Mouse (Mus musculus) neural tube, embryonic 10.5 days (tissue): ENCODE measurements around the gene Pcgf6.
A peak's percentile ranks its signal among the peaks of the same experiment; 100 is the strongest.
"Not testable (repeated sequence)": the region's sequence is repeated elsewhere in the genome, so short reads cannot be mapped to it uniquely, and the experiment has no call there.

Experiments
- DNase-seq: peaks from one replicate; pipeline ENCODE4 v3.0.0-alpha.2; 2017; ENCODE audit warnings: low spot score; ENCODE audit errors: extremely low spot score

Gene Pcgf6

DNA sequence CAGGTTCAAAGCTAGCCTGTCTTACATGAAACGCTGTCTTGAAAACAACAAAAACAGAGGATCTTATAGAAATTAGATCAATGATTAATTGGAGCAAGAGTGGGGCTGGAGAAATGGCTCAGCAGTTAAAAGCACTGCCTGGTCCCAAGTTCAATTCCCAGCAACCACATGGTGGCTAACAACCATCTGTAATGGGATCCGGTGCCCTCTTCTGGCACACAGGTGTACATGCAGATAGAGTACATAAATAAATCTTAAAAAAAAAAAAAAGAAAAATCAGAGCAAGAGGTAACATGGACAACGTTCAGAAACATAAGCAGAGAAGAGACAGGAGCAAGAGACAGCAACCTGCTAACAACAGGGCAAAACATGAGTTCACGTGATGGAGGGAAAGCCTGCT, 24.2 kb downstream of the Pcgf6 start:
- no peak for DNase-seq

DNA sequence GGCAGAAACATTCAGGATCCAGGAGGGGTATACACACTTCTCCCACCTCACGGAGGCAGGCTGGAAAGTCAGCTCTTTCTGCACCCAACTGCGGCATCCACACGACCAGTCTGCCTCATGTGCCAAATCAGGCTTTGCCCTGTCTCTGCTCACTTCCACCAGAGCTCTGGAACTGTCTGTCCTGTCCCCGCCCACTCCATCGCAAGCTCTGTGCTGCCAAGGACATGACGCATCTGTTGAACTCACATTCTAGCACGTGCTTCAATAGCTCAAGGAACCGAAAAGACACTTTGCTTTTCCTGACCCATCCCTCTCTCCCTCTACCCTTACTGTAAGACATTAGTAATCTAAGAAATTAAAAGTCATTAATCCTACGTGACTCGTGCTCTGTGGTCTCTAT, 25.8 kb downstream of the Pcgf6 start:
- no peak for DNase-seq

DNA sequence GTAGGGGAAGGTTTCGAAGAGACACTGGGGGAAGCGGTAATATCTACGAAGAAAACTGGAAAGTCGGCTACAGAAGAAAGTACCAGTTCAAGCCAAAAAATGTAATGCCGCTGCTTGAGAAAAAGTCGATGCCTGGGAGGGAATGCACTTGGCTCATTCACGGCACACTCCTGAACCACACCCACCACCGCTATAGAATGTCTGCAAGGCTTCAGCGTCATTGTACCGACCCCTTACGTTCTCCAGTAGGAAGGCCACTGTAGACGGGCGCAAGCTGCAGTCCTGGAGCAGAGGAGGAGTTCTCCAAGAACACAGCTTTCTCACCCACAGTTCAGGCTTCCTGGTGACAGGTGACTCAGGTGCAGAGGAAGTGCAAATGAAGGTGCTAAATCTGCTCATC, 27.2 kb downstream of the Pcgf6 start:
- DNase-seq, result no peak

DNA sequence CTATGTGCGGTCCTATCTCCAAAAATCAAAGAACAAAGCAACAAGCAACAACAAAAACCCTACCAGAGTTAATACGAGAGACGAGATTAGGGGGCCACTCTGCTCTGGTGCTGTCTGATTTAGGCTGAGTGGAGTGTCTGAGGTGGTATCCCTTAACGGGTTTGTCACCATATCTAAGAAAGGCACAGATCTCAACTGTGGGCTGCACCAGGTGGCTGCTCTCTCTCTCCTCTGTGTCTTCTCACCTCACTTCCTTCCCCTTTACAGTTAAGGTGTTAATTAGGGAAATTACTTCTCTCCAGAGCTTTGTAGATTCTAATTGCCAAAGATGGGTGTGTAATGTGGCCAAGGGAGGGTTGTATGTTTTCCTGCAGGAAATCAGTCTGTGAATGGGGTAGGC, 28.0 kb downstream of the Pcgf6 start:
- no peak for DNase-seq

DNA sequence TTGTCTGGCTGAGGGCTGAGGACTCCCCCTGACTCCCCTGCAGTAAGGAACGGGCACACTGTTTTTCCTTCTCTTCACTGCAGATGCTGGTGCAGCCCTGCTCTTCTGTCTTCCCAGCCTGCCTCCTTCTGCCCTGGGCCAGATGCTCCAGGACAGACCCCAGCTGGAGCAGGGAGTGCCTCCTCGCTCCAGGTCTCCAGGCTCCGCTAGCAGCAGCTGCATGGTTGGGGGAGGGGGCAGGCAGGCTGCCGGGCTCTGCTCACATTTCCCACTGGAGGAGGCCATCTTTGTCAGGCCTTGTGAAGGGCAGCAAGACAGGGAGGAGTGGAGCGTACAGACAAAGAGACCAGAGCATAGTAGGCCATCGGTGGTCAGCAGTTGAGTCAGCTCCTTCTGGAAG, 31.4 kb downstream of the Pcgf6 start:
- peak; percentile 54 for DNase-seq

DNA sequence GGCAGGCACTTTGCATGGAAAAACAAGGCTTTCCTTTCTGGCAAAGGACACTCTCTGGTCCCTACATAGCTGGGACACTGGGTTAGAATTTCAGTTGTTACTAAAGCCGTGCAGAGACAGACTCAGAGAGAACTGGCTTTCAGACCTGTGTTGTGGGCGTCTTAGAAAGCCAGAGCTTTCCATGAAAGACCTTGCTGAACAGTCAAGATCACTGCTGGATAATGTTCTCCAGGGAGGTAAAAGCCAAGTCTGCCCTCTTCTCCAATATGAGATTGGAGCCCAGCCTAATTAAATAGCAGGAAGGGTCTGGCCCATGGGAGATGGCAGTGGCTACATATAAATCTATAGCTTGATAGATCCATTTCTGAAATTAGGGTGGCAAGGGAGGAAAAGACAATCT, 32.4 kb downstream of the Pcgf6 start:
- no peak for DNase-seq

DNA sequence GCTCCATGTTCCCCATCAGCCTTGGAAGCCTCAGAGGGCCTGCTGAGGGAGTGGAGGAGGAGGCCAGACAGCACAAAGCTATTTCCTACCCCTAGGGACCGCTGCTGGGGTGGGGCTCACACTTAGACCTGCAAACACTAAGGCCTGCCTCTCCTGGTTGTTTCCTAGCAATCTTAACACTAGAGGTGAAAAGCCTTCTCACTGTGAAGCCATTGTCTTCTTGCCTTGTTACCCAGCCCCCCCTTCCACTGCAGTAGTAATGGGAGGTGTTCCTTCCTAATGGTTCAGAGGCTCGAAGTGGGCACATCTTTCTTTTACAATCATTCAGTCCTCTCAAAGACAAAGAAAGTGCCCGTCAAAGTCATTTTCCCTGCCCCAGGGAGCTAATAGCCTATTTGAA, 32.9 kb downstream of the Pcgf6 start:
- DNase-seq, result no peak

DNA sequence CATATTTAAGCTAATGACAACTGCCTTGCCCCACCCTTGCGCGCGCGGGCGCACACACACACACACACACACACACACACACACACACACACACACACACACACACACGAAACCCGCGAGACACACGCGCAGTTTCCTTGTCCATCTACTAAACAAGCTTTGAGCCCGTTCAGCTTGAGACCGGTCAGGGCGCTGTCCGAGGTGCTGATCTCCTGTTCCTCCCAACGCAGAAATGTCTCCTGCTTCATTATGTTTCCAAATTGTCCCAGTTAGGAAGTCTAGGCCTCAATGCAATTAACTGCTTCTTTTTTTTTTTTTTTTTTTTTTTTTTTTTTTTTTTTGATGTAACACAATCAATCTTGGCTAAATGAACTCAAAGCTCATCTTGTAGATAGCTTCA, 34.2 kb downstream of the Pcgf6 start:
- DNase-seq, result peak; percentile 87

DNA sequence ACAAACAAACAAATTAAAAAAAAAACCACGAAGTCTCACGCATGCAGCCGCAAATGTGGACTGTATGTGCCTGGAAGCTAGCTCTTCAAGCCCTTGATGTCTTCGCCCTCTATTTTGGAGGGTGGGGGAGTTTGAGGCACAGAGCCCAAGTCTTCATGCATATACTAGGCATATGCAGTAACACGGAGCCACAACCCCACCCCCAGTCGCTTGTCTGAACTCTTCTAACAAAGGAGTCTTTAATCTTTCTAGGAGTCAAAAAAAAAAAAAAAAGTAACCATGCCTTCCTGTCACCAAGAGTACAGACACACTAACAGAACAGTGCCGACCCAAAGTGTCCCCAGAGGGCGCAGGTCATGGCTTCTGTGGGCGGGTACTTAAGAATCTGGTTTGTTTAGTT, 34.7 kb downstream of the Pcgf6 start:
- DNase-seq, result no peak

DNA sequence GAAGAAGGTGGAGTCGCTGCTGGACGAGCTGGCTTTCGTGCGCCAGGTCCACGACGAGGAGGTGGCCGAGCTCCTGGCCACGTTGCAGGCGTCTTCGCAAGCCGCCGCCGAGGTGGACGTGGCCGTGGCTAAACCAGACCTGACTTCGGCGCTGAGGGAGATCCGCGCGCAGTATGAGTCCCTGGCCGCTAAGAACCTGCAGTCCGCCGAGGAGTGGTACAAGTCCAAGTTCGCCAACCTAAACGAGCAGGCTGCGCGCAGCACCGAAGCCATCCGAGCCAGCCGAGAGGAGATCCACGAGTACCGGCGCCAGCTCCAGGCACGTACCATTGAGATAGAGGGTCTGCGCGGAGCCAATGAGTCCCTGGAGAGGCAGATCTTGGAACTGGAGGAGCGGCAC, 35.3 kb downstream of the Pcgf6 start:
- peak; percentile 52 for DNase-seq

DNA sequence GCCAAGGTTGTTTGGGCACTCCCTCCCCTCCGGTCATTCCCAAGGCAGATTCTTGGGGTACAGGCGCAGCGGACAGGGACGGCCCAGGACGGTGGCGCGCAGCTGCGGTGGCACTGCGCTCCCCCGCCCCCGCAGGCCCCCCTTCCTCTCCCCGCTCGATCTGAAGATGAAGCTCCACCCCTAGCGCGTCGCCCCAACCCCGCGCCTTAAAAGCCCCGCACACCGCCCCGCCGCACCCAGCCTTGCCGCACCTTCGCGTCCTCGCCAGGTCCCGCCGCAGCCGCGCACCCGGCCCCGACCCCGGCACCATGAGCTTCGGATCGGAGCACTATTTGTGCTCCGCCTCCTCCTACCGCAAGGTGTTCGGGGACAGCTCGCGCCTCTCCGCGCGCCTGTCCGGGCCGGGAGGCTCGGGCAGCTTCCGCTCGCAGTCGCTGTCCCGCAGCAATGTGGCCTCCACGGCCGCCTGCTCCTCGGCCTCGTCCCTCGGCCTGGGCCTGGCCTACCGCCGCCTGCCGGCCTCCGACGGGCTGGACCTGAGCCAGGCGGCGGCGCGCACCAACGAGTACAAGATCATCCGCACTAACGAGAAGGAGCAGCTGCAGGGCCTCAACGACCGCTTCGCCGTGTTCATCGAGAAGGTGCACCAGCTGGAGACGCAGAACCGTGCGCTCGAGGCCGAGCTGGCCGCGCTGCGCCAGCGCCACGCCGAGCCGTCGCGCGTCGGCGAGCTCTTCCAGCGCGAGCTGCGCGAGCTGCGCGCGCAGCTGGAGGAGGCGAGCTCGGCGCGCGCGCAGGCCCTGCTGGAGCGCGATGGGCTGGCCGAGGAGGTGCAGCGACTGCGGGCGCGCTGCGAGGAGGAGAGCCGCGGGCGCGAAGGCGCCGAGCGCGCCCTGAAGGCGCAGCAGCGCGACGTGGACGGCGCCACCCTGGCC, 36.0 kb downstream of the Pcgf6 start, which contains the start of the genes Ina and Nt5c2:
TSS of gene Ina (plus strand) at position 252 of the 935 bp plus-strand sequence.
TSS of gene Nt5c2 (minus strand) at position 707 of the 935 bp plus-strand sequence.
- DNase-seq, result peak; percentile 65

DNA sequence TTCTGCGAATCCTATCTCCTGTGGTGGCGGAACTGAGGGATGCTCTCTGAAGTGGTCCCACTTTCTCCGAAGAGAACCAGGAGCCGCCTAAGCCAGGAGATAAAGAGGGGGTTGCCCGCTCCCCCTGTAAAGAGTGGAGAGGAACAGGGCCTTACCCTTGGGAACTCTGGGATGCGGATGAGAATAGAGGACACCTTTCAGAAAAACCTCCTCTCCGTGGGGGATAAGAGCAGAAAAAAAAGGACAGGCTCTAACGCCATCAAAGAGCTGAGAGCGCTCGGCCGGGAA, 36.6 kb downstream of the Pcgf6 start:
- DNase-seq, result peak; percentile 38

DNA sequence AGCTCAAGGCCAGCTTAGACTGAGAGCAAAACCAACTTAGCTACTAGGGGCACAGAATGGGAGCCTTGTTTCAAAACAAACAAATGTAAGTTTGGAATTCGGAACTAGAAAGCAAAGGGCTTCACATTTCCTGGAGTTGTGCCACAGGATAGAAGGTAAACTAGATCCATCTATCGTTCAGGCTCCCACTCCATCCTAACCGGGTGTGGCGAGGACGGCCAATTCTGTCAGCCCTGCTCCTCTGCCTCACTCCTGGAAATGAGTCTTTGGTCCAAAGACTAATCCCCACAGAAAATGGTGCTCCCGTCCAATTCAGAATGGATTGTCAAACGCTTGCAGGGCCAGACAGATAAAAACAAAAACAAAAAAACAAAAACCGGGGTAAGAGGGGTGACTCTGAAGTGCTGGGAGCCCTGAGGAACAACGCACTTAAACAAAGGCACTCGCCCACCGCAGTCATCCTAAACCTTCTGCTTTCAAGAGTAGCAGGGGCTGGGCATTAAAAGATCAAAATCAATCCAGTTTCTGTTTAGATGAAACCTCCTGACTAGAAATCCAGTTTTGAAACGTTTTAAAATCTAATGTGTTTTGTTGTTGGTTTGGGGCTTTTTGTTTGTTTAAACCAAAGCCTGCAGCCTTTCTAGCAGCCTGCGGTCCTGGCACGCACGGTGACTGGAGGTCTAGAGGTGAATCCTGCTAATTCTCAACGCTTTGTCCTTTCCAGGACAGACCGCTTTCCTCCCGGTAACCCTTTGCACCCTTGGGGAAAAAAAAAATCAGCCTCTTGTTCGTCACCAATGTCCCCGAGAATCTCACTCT, 37.2 kb downstream of the Pcgf6 start:
- DNase-seq, result no peak

DNA sequence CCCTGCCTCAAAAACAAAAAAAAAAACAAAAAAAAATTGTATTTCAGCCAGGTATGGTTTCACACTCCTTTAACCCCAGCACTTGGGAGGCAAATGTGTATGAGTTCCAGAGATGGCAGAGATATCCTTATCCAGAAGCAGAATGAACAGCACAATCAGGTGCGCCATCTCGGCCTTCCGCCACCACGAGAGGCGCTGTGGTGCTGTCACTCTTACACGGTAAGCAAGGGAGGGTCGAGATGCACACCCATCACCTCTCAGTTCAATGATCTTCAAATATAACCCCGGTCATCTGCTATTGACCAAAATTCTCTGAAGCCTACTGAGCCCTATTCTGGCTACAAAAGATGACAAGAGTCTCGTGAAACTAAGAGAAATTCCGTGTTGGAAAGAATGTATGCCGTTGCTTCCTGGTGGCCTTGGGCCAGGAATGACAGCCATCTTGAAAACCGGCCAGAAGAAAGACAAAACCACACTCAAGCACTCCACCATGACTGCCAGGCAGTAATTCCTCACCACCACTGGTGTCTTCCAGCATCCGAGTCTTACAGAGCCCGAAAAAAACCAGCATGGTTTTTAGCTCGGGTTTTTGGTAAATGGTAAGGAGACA, 38.1 kb downstream of the Pcgf6 start:
- no peak for DNase-seq

DNA sequence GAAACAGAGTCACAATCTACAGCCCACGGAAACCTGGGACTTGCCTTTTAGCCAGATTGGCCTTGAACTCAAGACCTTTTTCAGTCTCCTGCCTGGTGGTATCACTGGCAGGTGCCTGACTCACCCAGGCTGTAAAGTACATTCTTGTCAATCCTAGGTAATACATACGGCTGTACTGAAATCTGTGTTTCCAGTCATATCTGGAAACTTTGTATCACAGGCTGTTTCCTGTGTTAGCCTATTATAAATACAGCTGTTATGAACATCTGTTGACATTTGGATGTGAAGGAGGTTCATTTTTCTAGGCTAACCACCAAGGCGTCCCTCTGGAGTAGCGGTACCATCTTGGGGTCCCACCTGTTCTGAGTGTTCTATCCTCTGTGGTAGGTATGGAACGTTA, 40.8 kb downstream of the Pcgf6 start:
- no peak for DNase-seq

DNA sequence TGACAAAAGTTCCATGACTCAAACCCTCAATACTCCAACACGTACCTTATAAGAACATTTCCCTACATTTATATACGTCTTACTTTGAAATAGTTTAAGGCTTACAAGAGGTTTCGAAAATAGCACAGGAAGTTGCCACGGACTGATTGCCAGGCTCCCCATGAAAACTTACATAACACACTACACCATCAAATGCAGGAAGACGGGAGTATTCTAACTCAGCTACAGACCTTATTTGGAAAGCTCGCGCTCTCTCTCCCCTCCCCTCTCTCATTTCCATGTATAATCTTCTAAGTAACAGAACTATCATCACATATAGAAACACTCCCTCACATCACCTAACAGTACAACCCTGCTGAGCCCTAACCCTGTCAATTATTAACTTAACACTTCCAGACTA, 41.3 kb downstream of the Pcgf6 start:
- no peak for DNase-seq

DNA sequence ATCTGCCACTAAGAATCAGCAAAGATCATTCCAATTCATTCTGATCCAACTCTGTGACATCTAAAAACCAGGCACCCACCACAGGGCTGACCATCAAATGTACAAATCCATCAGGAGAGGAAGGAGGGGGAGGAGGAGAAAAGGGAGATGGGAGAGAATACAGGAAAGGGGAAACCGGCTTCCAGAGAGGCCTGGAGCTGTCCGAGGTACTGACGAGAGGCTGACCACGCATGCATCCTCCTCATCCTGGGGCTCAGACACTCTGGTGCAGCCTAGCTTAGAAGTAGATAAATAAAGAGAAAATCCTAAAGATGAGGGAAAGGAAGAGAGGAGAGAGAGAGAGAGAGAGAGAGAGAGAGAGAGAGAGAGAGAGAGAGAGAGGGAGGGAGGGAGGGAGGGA, 44.4 kb downstream of the Pcgf6 start:
- peak; percentile 60 for DNase-seq

DNA sequence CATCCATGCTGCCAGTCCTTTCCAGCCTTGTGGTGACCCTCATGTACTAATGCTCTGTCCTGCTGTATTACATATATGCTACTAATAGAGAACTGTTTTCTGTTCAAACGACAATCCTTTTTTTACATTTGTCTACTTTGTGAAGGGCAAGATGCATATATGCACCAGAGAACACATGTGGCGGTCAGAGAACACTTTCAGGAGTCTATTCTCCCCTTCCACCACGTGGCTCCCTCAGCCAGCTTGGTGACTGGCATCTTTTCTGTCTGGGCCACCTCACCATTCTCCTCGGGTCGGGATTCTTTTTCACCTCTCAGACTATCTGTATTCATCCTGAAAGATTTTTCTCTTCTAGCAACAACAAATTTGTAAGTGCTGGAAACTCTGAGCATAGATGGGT, 44.8 kb downstream of the Pcgf6 start:
- no peak for DNase-seq

DNA sequence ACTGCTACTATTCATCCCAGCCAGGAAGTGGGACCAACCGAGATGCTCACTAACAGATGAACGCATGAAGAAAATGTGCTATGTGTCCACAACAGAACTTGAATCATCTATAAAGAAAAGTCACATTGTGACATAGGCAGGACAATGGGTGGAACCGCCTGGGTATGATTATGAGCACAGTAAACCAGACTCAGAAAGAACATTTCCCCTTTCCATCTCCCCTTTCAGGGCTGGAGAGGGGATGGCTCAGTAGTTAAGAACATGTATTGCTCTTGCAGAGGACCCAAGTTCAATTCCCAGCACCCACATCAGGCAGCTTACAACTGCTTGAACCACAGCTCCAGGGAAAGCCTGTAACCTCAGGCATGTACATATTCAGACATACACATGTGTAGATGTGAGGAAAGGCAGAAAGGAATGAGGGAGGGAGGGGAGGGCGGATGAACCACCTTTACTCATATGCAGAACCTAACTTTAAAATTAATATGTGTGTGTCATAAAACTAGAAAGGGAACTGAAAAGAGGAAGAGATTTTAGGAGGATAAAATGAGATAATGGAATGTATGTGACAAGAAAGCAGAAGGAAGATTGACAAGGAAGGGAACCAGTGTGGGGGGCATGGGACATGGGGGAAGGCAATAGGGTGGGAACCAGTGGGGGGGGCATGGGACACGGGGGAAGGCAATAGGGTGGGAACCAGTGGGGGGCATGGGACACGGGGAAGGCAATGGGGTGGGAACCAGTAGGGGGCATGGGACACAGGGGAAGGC, 46.8 kb downstream of the Pcgf6 start:
- no peak for DNase-seq

DNA sequence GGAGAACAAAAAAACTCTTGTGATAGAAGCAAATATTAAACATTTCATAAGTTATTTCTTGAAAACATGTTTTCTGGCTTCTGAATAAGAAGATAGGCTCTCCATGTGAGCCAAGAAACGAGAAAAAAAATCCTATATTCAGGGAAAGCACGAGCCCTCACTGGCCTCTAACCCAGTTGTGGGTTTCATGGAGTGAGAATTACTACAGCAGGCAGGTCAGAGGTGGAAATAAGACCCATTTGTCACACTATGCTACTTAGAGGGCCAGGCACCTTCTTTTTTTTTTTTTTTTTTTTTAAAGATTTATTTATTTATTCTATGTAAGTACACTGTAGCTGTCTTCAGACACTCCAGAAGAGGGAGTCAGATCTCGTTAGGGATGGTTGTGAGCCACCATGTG, 50.3 kb downstream of the Pcgf6 start:
- DNase-seq, result not testable (repeated sequence)

DNA sequence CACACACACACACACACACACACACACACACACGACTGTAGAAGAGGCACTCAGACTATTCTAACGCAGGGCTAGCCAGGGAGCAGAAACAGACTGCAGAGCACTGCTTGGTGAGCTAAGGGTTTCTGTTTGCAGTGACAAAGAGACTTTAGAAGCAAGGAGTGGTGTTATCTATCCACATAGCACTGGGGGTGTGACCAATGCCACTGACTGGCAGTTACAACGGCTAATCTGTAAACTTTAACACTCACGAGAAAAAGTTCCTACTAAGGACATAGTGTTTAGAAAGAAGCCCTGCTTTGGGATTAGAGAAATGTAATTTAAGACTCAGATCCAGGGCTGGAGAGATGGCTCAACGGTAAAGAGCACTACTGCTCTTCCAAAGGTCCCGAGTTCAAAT, 51.0 kb downstream of the Pcgf6 start:
- no peak for DNase-seq
